Mouse (Mus musculus) bone marrow macrophage, adult 2 months (primary cell): ENCODE data around the gene Pde8b.

Source experiments
- CTCF ChIP-seq: IDR thresholded peaks from 2 replicates; pipeline ENCODE4 v1.5.1; 2012; ENCODE audit warnings: low read depth, mild to moderate bottlenecking, low read length, moderate library complexity
- POLR2A ChIP-seq: IDR thresholded peaks from 2 replicates; pipeline ENCODE4 v1.6.1; 2012; ENCODE audit warnings: mild to moderate bottlenecking, low read depth, low read length, borderline replicate concordance

DNA sequence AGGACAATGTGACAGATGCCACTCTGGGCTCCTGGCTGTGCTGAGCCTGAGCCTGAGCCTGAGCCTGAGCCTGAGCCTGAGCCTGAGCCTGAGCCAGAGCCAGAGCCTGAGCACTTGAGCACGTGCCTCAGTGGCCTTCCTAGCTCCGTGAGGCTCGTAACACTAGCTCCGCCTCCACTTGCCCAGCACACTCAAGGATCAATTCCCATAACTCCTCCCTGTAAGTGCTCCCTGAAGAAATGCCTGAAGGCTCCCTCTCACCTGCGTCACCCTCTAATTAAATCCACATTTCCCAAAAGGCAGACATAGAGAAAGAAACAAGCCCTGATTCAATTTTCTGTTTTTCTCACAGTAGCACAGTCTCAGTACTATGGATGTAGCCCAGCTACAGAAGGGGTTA, 37.8 kb downstream of the Pde8b start:
- TF ChIP-seq CTCF (no peak), POLR2A (no peak)
